Mouse (Mus musculus): ENCODE results near the gene Runx2. TPM values are rescaled to one million over a fixed set of nuclear protein-coding genes. Genes with fewer than 3 reads are reported as not detected.

Runx2 gene
- total and polyA plus RNA-seq, 2 experiments from 2014 or later = 0.83 to 1.5 TPM

DNA sequence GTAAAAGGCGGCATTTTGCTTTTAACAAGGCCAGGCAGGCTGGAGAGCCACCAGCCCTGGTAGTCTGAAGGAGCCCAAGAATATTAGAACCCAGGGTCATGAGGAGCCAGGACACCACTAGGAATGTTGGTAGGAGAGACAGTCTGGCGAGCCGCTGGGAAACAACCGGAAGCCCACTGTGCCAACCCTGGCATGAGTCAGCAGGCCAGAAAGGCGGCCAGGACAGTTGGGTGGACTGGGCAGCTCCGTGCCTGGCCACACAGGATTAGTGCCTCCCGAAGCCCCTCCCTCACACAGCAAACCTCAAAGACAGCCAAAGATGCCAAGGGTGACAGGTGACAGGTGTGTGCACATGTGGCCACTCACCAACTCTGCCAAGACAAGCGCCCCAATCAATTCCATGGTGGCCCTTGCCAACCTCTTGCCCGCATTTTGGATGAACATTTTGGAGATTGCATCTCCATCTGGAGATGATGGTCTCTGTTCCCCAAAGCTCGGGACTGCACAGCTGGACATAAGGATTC is 309.7 kb downstream of the Runx2 start:
- WGBS = 70% methylated on average over 10 of the region's 10 CpGs
- Histone ChIP-seq H3K4me2 (ENCODE audit: low read depth, low read length) (no peak overlapping the region), H3K36me3 (ENCODE audit: insufficient read depth, low read length) (no peaks in the 10 kb centered on the region), H3K4me1 (ENCODE audit: insufficient read depth, low read length) (peaks cover 3% of the 10 kb centered on the region; the same call in 1 of the 2 replicates), H3K4me3 (ENCODE audit: low read length) (no peak overlapping the region), H3K27me3 (ENCODE audit: insufficient read depth, low read length) (no peaks in the 10 kb centered on the region), H3K9me3 (ENCODE audit: low read length) (no peaks in the 10 kb centered on the region), H3K9ac (replicated peaks; ENCODE audit: low read length) (no peak overlapping the region), H3K27ac (no peak overlapping the region)
- ATAC-seq (no peak), DNase-seq (ENCODE audit: low spot score) (no peak)
- TF ChIP-seq CTCF (IDR thresholded peaks at IDR 0.05; ENCODE audit: low read depth) = no peak

DNA sequence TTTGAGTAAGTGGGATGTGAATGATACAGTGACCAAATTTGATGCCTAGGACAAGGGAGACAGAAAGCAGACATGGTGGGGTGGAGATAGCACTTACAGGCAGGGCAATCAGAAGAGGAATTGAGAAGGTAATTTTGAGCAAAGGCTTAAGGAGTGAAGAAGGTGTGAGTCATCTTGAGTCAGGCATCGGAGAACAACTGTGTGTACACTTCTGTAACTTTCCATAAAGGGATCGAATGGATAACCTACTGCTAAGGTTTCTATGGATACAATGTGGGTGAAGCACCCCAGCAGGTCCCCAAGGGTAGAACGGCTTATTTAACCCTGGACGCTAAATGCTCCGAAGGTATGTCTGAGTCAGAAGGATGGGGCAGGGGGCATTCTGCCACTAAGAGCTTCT is 312.4 kb downstream of the Runx2 start:
- no peak overlapping the region for H3K4me3 ChIP-seq (ENCODE audit: low read length)
- H3K9me3 ChIP-seq (ENCODE audit: low read length) = no peaks in the 10 kb centered on the region
- H3K27ac ChIP-seq = no peak overlapping the region
- H3K9ac ChIP-seq (replicated peaks; ENCODE audit: low read length) = no peak overlapping the region
- no peak for TF ChIP-seq CTCF (IDR thresholded peaks at IDR 0.05; ENCODE audit: low read depth)
- no peak for ATAC-seq
- H3K27me3 ChIP-seq (ENCODE audit: insufficient read depth, low read length) = no peaks in the 10 kb centered on the region
- no peak overlapping the region for H3K4me2 ChIP-seq (ENCODE audit: low read depth, low read length)
- WGBS = 87% methylated on average over 5 of the region's 5 CpGs
- no peaks in the 10 kb centered on the region for H3K36me3 ChIP-seq (ENCODE audit: insufficient read depth, low read length)
- no peak for DNase-seq (ENCODE audit: low spot score)
- no peaks in the 10 kb centered on the region for H3K4me1 ChIP-seq (ENCODE audit: insufficient read depth, low read length)

DNA sequence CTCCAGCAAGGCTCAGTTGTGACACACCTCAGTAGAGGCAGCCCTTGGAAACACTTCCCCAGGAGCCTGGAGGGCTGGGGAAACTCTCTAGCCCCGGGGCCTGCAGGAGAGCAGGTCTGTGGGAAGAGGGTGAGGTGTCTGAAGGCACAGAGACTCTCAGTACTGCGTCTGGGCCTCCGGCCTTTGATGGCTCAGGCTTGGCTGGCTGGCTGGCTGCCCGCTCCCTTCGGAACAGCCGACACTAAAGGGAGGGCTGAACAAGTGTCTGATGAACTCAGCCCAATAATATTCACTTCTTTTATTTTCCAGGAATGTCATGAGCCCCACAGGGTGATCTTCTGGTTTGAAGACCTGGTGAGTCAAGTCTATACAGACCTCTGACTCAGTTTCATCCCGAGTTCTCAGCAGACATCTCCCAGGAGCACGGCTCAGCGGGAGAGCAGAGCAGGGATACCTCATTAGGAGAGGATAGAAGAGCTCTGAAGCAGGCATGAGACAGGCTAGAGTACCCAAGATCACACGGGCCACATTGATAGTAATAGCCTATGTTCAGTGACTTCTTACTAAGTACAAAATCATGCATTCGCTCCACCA is 314.2 kb downstream of the Runx2 start:
- Histone ChIP-seq H3K4me3 (ENCODE audit: low read length) (no peak overlapping the region), H3K4me2 (ENCODE audit: low read depth, low read length) (no peak overlapping the region), H3K27me3 (ENCODE audit: insufficient read depth, low read length) (no peaks in the 10 kb centered on the region), H3K9ac (replicated peaks; ENCODE audit: low read length) (no peak overlapping the region), H3K27ac (no peak overlapping the region), H3K4me1 (ENCODE audit: insufficient read depth, low read length) (no peaks in the 10 kb centered on the region), H3K36me3 (ENCODE audit: insufficient read depth, low read length) (no peaks in the 10 kb centered on the region), H3K9me3 (ENCODE audit: low read length) (no peaks in the 10 kb centered on the region)
- ATAC-seq = no peak
- WGBS = 65% methylated on average over 11 of the region's 11 CpGs
- no peak for TF ChIP-seq CTCF (IDR thresholded peaks at IDR 0.05; ENCODE audit: low read depth)
- no peak for DNase-seq (ENCODE audit: low spot score)

DNA sequence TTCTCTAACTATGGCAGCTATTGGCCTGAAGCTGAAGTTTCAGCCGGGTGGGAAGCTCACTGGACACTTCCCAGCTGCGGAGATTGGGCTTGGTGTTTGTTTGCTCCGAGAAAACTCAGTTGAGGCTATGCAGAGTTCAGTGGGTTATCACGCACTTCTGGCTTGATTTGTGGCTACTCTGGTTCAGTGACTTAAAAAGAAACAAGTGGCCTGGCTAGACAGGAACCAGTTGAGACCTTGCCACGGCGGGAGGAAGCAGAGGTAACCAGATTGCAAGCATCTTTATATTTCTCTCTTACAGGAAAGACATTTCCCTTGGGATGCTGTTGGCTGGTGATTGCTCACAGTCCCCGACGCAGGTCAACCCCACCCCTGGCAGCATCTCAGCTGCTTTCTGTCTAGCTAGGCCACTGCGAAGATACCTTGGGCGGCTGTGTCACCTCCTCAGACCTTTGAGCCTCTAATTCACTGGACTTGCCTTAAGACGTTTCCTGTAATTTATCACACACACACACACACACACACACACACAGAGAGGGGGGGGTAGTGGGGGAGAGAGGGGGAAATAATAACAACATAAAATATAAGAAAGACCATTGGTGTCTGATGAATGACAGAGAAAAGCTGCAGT is 324.3 kb downstream of the Runx2 start:
- WGBS = 58% methylated on average over 11 of the region's 11 CpGs
- Histone ChIP-seq H3K4me3 (ENCODE audit: low read length) (no peak overlapping the region), H3K27ac (no peak overlapping the region), H3K9me3 (ENCODE audit: low read length) (no peaks in the 10 kb centered on the region), H3K36me3 (ENCODE audit: insufficient read depth, low read length) (no peaks in the 10 kb centered on the region), H3K9ac (replicated peaks; ENCODE audit: low read length) (no peak overlapping the region), H3K4me2 (ENCODE audit: low read depth, low read length) (no peak overlapping the region), H3K27me3 (ENCODE audit: insufficient read depth, low read length) (no peaks in the 10 kb centered on the region), H3K4me1 (ENCODE audit: insufficient read depth, low read length) (no peaks in the 10 kb centered on the region)
- no peak for ATAC-seq
- no peak for TF ChIP-seq CTCF (IDR thresholded peaks at IDR 0.05; ENCODE audit: low read depth)
- no peak for DNase-seq (ENCODE audit: low spot score)

DNA sequence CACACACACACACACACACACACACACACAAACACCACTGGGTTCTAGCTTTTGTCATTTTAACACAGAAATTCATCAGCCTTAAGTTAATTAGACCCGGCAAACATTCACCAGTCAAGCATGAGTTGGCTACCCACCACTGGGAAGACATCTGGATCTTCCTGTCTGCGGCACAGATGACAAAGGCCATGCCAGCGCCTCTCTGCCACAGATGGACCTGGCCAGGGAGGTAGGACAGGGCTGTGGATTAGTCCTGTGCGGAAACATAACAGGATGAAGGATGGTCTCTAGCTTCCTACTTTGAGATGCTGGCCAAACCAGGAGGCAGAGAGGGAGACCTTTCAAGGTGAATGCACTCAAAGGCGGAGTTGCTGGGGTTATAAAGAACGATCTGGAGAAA is 325.3 kb downstream of the Runx2 start:
- 60% methylated on average over 6 of the region's 6 CpGs for WGBS
- no peaks in the 10 kb centered on the region for H3K9me3 ChIP-seq (ENCODE audit: low read length)
- H3K4me1 ChIP-seq (ENCODE audit: insufficient read depth, low read length) = no peaks in the 10 kb centered on the region
- no peak for TF ChIP-seq CTCF (IDR thresholded peaks at IDR 0.05; ENCODE audit: low read depth)
- no peak overlapping the region for H3K4me3 ChIP-seq (ENCODE audit: low read length)
- no peak overlapping the region for H3K4me2 ChIP-seq (ENCODE audit: low read depth, low read length)
- no peaks in the 10 kb centered on the region for H3K27me3 ChIP-seq (ENCODE audit: insufficient read depth, low read length)
- peak; percentile 53; the same call in 1 of the 2 replicates for ATAC-seq
- no peak overlapping the region for H3K27ac ChIP-seq
- no peaks in the 10 kb centered on the region for H3K36me3 ChIP-seq (ENCODE audit: insufficient read depth, low read length)
- DNase-seq (ENCODE audit: low spot score) = peak; percentile 39
- H3K9ac ChIP-seq (replicated peaks; ENCODE audit: low read length) = no peak overlapping the region

DNA sequence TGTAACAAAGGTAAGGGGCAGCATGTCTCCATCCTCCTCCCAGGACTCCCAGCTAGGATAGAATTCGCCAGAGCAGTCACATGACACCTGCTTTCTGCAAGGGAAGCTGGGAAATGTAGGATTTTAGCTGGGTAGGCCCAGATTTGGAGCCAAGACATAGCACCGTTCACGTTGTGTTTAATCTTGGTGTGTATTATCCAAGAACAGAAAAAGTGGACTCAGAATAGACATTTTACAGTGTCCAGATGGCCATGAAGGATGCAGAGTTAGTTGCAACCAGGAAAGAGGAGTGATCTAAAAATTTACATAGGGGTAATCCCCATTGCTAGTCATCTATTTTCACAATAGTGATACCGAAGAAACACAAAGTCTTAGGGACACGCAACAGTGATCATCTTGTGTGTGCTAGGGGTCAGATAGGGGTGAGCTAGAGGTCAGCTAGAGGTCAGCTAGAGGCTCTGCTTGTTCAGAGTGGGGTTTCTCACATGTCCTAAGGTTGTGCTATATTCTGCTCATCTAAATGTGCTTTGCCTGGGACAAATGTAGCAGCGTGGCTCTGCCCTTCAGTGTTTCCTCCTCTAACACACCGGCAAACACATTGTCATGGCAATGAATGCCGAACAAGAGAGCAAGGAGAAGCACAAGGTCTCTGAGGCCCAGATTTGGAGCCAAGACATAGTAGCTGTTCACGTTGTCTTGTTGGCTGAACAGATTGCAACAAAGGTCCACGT is 326.9 kb downstream of the Runx2 start:
- Histone ChIP-seq H3K9ac (replicated peaks; ENCODE audit: low read length) (no peak overlapping the region), H3K4me2 (ENCODE audit: low read depth, low read length) (no peak overlapping the region), H3K4me3 (ENCODE audit: low read length) (no peak overlapping the region), H3K4me1 (ENCODE audit: insufficient read depth, low read length) (no peaks in the 10 kb centered on the region), H3K9me3 (ENCODE audit: low read length) (no peaks in the 10 kb centered on the region), H3K27ac (no peak overlapping the region), H3K36me3 (ENCODE audit: insufficient read depth, low read length) (no peaks in the 10 kb centered on the region), H3K27me3 (ENCODE audit: insufficient read depth, low read length) (no peaks in the 10 kb centered on the region)
- WGBS = 79% methylated on average over 10 of the region's 10 CpGs
- DNase-seq (ENCODE audit: low spot score) = peak; percentile 22
- ATAC-seq = no peak
- no peak for TF ChIP-seq CTCF (IDR thresholded peaks at IDR 0.05; ENCODE audit: low read depth)

Measured in hindbrain, postnatal 0 days (tissue).